Mouse (Mus musculus) MEL (cell line): ENCODE measurements around the gene Id3. TPM values are rescaled to one million over a fixed set of nuclear protein-coding genes. Genes with fewer than 3 reads are reported as not detected.

Experiments used
- DNase-seq: peaks from one replicate; pipeline ENCODE4 v3.0.0; 2011; ENCODE audit warnings: low read depth, low spot score
- H3K27ac ChIP-seq: 2 replicates; pipeline ENCODE4 v1.5.1; 2012; ENCODE audit warnings: low read depth, mild to moderate bottlenecking, control low read depth, low read length, moderate library complexity; ENCODE audit not compliant: control insufficient read depth
- H3K27me3 ChIP-seq, 2 experiments: fragments of 150-350 bp in 1 of 2; sonication (generic) in 1 of 2; 2 replicates each; pipeline ENCODE4 v1.6.1; 2012; ENCODE audit warnings: low read length in 2 of 2, mild to moderate bottlenecking in 2 of 2, improper control_type of control experiment in 1 of 2, moderate library complexity in 1 of 2; ENCODE audit not compliant: insufficient read depth in 2 of 2, control insufficient read depth in 1 of 2
- H3K36me3 ChIP-seq, 2 experiments: 2 replicates each; pipeline ENCODE4 v1.6.1; 2012 to 2014; ENCODE audit warnings: low read length in 2 of 2, improper control_type of control experiment in 1 of 2, inconsistent platforms in 1 of 2, mild to moderate bottlenecking in 1 of 2; ENCODE audit not compliant: insufficient read depth in 2 of 2, control insufficient read depth in 1 of 2
- H3K4me1 ChIP-seq, 2 experiments: fragments of 150-350 bp in 1 of 2; sonication (generic) in 1 of 2; 2 replicates each; pipeline ENCODE4 v1.6.1; 2012; ENCODE audit warnings: low read length in 2 of 2, improper control_type of control experiment in 1 of 2, mild to moderate bottlenecking in 1 of 2; ENCODE audit not compliant: insufficient read depth in 2 of 2, control insufficient read depth in 1 of 2
- H3K4me3 ChIP-seq, 2 experiments: fragments of 150-350 bp in 1 of 2; sonication (generic) in 1 of 2; 2 replicates each; pipeline ENCODE4 v1.5.1; 2012; ENCODE audit warnings: low read depth in 2 of 2, low read length in 2 of 2, mild to moderate bottlenecking in 2 of 2, moderate library complexity in 2 of 2, control low read depth in 1 of 2, improper control_type of control experiment in 1 of 2; ENCODE audit not compliant: control insufficient read depth in 1 of 2, insufficient read depth in 1 of 2
- H3K79me2 ChIP-seq: 2 replicates; pipeline ENCODE4 v1.6.1; 2012; ENCODE audit warnings: mild to moderate bottlenecking, low read length, moderate library complexity; ENCODE audit not compliant: control insufficient read depth, poor library complexity, insufficient read depth
- H3K9ac ChIP-seq: 2 replicates; pipeline ENCODE4 v1.6.1; 2012; ENCODE audit warnings: low read depth, mild to moderate bottlenecking, control low read depth, low read length, moderate library complexity; ENCODE audit not compliant: control insufficient read depth, poor library complexity, severe bottlenecking
- H3K9me3 ChIP-seq: fragments of 150-350 bp; sonication (generic); replicated peaks from 2 replicates; pipeline ENCODE4 v1.6.1; 2012; ENCODE audit warnings: mild to moderate bottlenecking, low read length, improper control_type of control experiment, moderate library complexity; ENCODE audit not compliant: insufficient read depth
- BHLHE40 ChIP-seq: IDR thresholded peaks from 2 replicates; pipeline ENCODE4 v1.6.1; 2012; ENCODE audit warnings: low read depth, mild to moderate bottlenecking, inconsistent platforms, low read length, improper control_type of control experiment, borderline replicate concordance
- CTCF ChIP-seq, 3 experiments: IDR thresholded peaks in 2 of 3; conservative IDR thresholded peaks in 1 of 3; 2 replicates each; pipeline ENCODE4 v1.5.1; 2011 to 2012; ENCODE audit warnings: low read length in 3 of 3, low read depth in 2 of 3, mild to moderate bottlenecking in 2 of 3, improper control_type of control experiment in 1 of 3, inconsistent platforms in 1 of 3, mixed read lengths in 1 of 3, moderate library complexity in 1 of 3; ENCODE audit not compliant: control insufficient read depth in 1 of 3, insufficient read depth in 1 of 3, poor library complexity in 1 of 3, severe bottlenecking in 1 of 3
- ELF1 ChIP-seq: IDR thresholded peaks from 2 replicates; pipeline ENCODE4 v1.6.1; 2014; ENCODE audit warnings: low read depth, mild to moderate bottlenecking, inconsistent platforms, low read length, improper control_type of control experiment, moderate library complexity
- EP300 ChIP-seq, 2 experiments: IDR thresholded peaks; 2 replicates each; pipeline ENCODE4 v1.6.1; 2011; ENCODE audit warnings: improper control_type of control experiment in 2 of 2, low read length in 2 of 2, low read depth in 1 of 2, mild to moderate bottlenecking in 1 of 2
- HCFC1 ChIP-seq: IDR thresholded peaks from 2 replicates; pipeline ENCODE4 v1.6.1; 2012; ENCODE audit warnings: low read depth, mild to moderate bottlenecking, inconsistent platforms, low read length, improper control_type of control experiment, moderate library complexity
- KAT2A ChIP-seq: conservative IDR thresholded peaks from 2 replicates; pipeline ENCODE4 v1.6.1; 2012; ENCODE audit warnings: low read depth, low read length, improper control_type of control experiment, inconsistent platforms
- MAFK ChIP-seq: IDR thresholded peaks from 2 replicates; pipeline ENCODE4 v1.6.1; 2011; ENCODE audit warnings: low read depth, mild to moderate bottlenecking, low read length, improper control_type of control experiment, borderline replicate concordance
- MAX ChIP-seq: IDR thresholded peaks from 2 replicates; pipeline ENCODE4 v1.6.1; 2011; ENCODE audit warnings: low read length, improper control_type of control experiment
- MAZ ChIP-seq: IDR thresholded peaks from 2 replicates; pipeline ENCODE4 v1.6.1; 2012; ENCODE audit warnings: low read depth, mild to moderate bottlenecking, inconsistent platforms, low read length, improper control_type of control experiment
- MEF2A ChIP-seq: IDR thresholded peaks from 2 replicates; pipeline ENCODE4 v1.6.1; 2014; ENCODE audit warnings: low read depth, mild to moderate bottlenecking, inconsistent platforms, low read length, improper control_type of control experiment; ENCODE audit not compliant: poor library complexity, insufficient replicate concordance, severe bottlenecking; ENCODE audit errors: extremely low read depth
- MXI1 ChIP-seq: IDR thresholded peaks from 2 replicates; pipeline ENCODE4 v1.6.1; 2011; ENCODE audit warnings: mild to moderate bottlenecking, low read depth, low read length, improper control_type of control experiment
- MYB ChIP-seq: IDR thresholded peaks from 2 replicates; pipeline ENCODE4 v1.6.1; 2011; ENCODE audit warnings: mild to moderate bottlenecking, low read depth, low read length, improper control_type of control experiment
- NELFE ChIP-seq: IDR thresholded peaks from 2 replicates; pipeline ENCODE4 v1.6.1; 2011; ENCODE audit warnings: low read depth, low read length, improper control_type of control experiment
- POLR2AphosphoS2 ChIP-seq: IDR thresholded peaks from 2 replicates; pipeline ENCODE4 v1.6.1; 2011; ENCODE audit warnings: low read length, improper control_type of control experiment
- SIN3A ChIP-seq: IDR thresholded peaks from 2 replicates; pipeline ENCODE4 v1.6.1; 2012; ENCODE audit warnings: low read length, improper control_type of control experiment, inconsistent platforms
- TBP ChIP-seq: IDR thresholded peaks from 2 replicates; pipeline ENCODE4 v1.8.0; 2011; ENCODE audit warnings: low read depth, low read length, improper control_type of control experiment
- TCF12 ChIP-seq: IDR thresholded peaks from 2 replicates; pipeline ENCODE4 v1.6.1; 2014; ENCODE audit warnings: low read depth, mild to moderate bottlenecking, inconsistent platforms, low read length, improper control_type of control experiment, moderate library complexity
- UBTF ChIP-seq: IDR thresholded peaks from 2 replicates; pipeline ENCODE4 v1.6.1; 2012; ENCODE audit warnings: low read depth, mild to moderate bottlenecking, inconsistent platforms, low read length, improper control_type of control experiment, moderate library complexity, borderline replicate concordance; ENCODE audit not compliant: insufficient read depth
- USF1 ChIP-seq: IDR thresholded peaks from 2 replicates; pipeline ENCODE4 v1.6.1; 2014; ENCODE audit warnings: low read depth, mild to moderate bottlenecking, inconsistent platforms, low read length, improper control_type of control experiment, moderate library complexity
- USF2 ChIP-seq, 2 experiments: IDR thresholded peaks; 2 replicates each; pipeline ENCODE4 v1.6.1; 2011 to 2012; ENCODE audit warnings: improper control_type of control experiment in 2 of 2, low read length in 2 of 2, borderline replicate concordance in 1 of 2, inconsistent platforms in 1 of 2, low read depth in 1 of 2, mild to moderate bottlenecking in 1 of 2; ENCODE audit not compliant: insufficient read depth in 1 of 2
- ZMIZ1 ChIP-seq: IDR thresholded peaks from 2 replicates; pipeline ENCODE4 v1.6.1; 2012; ENCODE audit warnings: low read depth, mild to moderate bottlenecking, inconsistent platforms, low read length, improper control_type of control experiment, moderate library complexity
- polyA plus RNA-seq, 2 experiments: library from polyadenylated mRNA; stranded (reverse) in 1 of 2; unstranded in 1 of 2; fragments of >175 nt in 1 of 2; fragments of >200 nt in 1 of 2; gene quantifications; 2 replicates each; pipeline versions ENCODE4 v1.2.1 to v1.2.4; 2012; ENCODE audit warnings: low replicate concordance in 2 of 2, low read depth in 1 of 2; ENCODE audit not compliant: insufficient read length in 2 of 2, insufficient read depth in 1 of 2, missing spikeins in 1 of 2
- total RNA-seq: library from RNA; depleted of rRNA; stranded (reverse); fragments of 300-350 nt; gene quantifications from 2 replicates; pipeline ENCODE4 v1.2.3, GENCODE M21; 2012

Id3 gene
- total and polyA plus RNA-seq, 3 experiments = 0.17 to 0.27 TPM; not detected in 1

DNA sequence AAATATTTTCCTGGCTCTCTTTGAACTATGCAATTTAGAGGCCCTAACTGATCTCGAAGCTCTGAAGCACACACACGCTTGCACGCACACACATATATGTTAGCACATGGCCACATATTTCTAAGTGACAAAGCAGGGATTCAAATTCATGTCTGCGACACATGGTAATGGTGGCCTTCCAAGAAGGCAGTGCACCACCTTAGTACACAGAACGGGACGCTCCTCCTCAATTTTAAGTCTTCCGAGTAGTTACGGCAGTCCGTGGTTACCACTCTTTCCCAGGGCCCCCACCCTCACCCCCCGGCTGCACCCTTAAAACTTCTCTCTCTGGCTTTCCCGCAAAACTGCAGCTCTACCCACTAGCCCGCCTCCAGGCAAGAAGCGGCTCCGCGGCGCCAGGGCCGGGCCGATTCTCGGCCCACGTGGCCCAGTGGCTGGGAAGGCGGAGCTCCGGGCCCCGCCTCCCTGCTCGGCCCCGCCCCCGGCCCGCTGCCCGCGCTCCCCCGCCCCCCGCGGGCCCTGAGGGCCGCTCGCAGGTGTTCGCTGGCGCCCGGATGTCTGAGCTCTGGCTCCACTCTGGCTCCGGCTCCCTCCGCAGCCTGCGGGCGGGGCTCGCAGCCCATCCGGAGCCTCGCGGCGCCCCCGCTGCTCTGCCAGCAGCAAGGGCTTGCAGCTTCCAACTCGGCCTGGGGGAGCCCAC, 4.3 kb downstream of the Id3 start:
- TF ChIP-seq CTCF (IDR thresholded peaks at IDR 0.05 in 2 of 3, conservative IDR thresholded peaks at IDR 0.05 in 1 of 3; ENCODE audit: control insufficient read depth in 1 of 3, insufficient read depth in 1 of 3, low read depth in 2 of 3, low read length in 3 of 3, poor library complexity in 1 of 3, severe bottlenecking in 1 of 3) = no peak
- no peak for TF ChIP-seq POLR2AphosphoS2
- peak in 1 of 2 experiments; percentile 47; a peak in 1 of 4 replicates for TF ChIP-seq USF2 (IDR thresholded peaks at IDR 0.05; ENCODE audit: borderline replicate concordance in 1 of 2, insufficient read depth in 1 of 2, low read depth in 1 of 2, low read length in 2 of 2)
- TF ChIP-seq HCFC1 = no peak
- TF ChIP-seq MEF2A = no peak
- no peak for TF ChIP-seq ZMIZ1
- no peak for TF ChIP-seq BHLHE40
- peak; percentile 67; the same call in 1 of the 2 replicates for TF ChIP-seq MAX
- TF ChIP-seq SIN3A = peak; percentile 38; the same call in 1 of the 2 replicates
- TF ChIP-seq TBP = no peak
- TF ChIP-seq ELF1 = no peak
- TF ChIP-seq NELFE = no peak
- no peak for TF ChIP-seq MYB
- TF ChIP-seq MAZ = peak; percentile 33; the same call in 1 of the 2 replicates
- peak; percentile 89 for TF ChIP-seq USF1
- 0 out of 2 replicates have a peak, but pooled peaks have one; percentile 12 for TF ChIP-seq TCF12
- no peak for TF ChIP-seq MAFK
- TF ChIP-seq KAT2A = no peak
- TF ChIP-seq EP300 (IDR thresholded peaks at IDR 0.05; ENCODE audit: low read depth in 1 of 2, low read length in 2 of 2) = no peak
- TF ChIP-seq UBTF = no peak
- peak; percentile 92 for TF ChIP-seq MXI1
- Histone ChIP-seq H3K36me3 (peaks cover 0 to 8% of the 10 kb centered on the region in 2 experiments; a peak in 1 of 4 replicates), H3K79me2 (no peaks in the 10 kb centered on the region), H3K4me1 (peaks cover 2 to 12% of the 10 kb centered on the region in 2 experiments; a peak in 3 of 4 replicates), H3K27ac (no peak overlapping the region), H3K9ac (peak overlapping the region; percentile 49; the same call in 1 of the 2 replicates), H3K4me3 (peak overlapping the region; percentile 39 to 45; a peak in 3 of 4 replicates), H3K27me3 (peaks cover 6 to 7% of the 10 kb centered on the region in 2 experiments), H3K9me3 (no peaks in the 10 kb centered on the region)
- DNase-seq = peak; percentile 65
